Mouse (Mus musculus) forebrain, embryonic 14.5 days (tissue): ENCODE measurements around the gene Shroom1. TPM values are rescaled to one million over a fixed set of nuclear protein-coding genes. Genes with fewer than 3 reads are reported as not detected.

Source experiments
- ATAC-seq: fragments of 200-750 bp; cut with Nextera tagmentation; 2 replicates; pipeline ENCODE4 v1.8.0; 2017; ENCODE audit warnings: mild to moderate bottlenecking, moderate library complexity
- DNase-seq: peaks from one replicate; pipeline ENCODE4 v3.0.0-alpha.2; 2015; ENCODE audit warnings: low spot score
- H3K27ac ChIP-seq: fragments of 300-500 bp; sonication (generic); 2 replicates; pipeline ENCODE4 v1.5.1; 2014; ENCODE audit warnings: low read depth, mild to moderate bottlenecking, control low read depth, low read length, moderate library complexity
- H3K27me3 ChIP-seq: fragments of 300-500 bp; sonication (generic); replicated peaks from 2 replicates; pipeline ENCODE4 v1.6.1; 2014; ENCODE audit warnings: low read length, control low read depth, mixed read lengths; ENCODE audit not compliant: control insufficient read depth, insufficient read depth
- H3K36me3 ChIP-seq: fragments of 300-500 bp; sonication (generic); 2 replicates; pipeline ENCODE4 v1.6.1; 2014; ENCODE audit warnings: low read length, control low read depth; ENCODE audit not compliant: control insufficient read depth, insufficient read depth
- H3K4me1 ChIP-seq: fragments of 300-500 bp; sonication (generic); 2 replicates; pipeline ENCODE4 v1.6.1; 2014; ENCODE audit warnings: antibody characterized with exemption, low read length, control low read depth; ENCODE audit not compliant: control insufficient read depth, insufficient read depth
- H3K4me2 ChIP-seq: fragments of 300-500 bp; sonication (generic); 2 replicates; pipeline ENCODE4 v1.6.1; 2014; ENCODE audit warnings: mild to moderate bottlenecking, control low read depth, low read length
- H3K4me3 ChIP-seq: fragments of 300-500 bp; sonication (generic); 2 replicates; pipeline ENCODE4 v1.5.1; 2014; ENCODE audit warnings: low read depth, low read length, control low read depth
- H3K9ac ChIP-seq: fragments of 300-500 bp; sonication (generic); 2 replicates; pipeline ENCODE4 v1.6.1; 2014; ENCODE audit warnings: mild to moderate bottlenecking, low read length, control low read depth, moderate library complexity
- H3K9me3 ChIP-seq: fragments of 300-500 bp; sonication (generic); replicated peaks from 2 replicates; pipeline ENCODE4 v1.6.1; 2016; ENCODE audit warnings: low read length, control low read depth, mixed read lengths; ENCODE audit not compliant: control insufficient read depth
- WGBS: fragments of 180-500 bp; shearing (Covaris S2); extraction: QIAGEN DNeasy Blood & Tissue Kit; methylation state at CpG from one replicate; pipeline ENCODE4 v1.1.7; 2014; 5-methylcytosine and 5-hydroxymethylcytosine counted together
- polyA plus RNA-seq: library from polyadenylated mRNA; unstranded; fragments of >200 nt; fragmentation: Nextera tagmentation; extraction: Ambion mirVana; gene quantifications from 2 replicates; pipeline ENCODE4 v1.2.1, GENCODE M21; 2014

The Shroom1 gene
- polyA plus RNA-seq, 1 experiment from 2014 or later, result 1.5 TPM

DNA sequence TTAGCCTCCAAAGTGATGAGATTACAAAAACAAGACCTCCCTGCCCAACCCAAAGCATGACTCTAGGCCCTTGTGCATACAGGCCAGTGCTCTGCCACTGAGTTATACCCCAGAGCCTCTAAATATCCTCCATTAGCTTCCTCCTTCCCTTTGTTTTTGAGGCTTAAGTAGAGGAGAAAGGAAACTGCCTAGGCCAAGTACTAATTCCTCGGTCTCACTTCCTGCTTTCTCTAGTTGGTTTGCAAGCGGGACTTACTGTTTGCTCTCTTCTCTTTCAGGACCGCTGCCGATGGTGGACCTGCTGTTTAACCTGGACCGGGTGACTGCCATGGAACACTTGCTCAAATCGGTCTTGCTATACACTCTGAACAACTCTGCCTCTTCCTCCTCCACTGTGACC, 20.7 kb upstream of the Shroom1 start:
- no peaks in the 10 kb centered on the region for H3K27me3 ChIP-seq
- H3K4me1 ChIP-seq, result peaks cover 2% of the 10 kb centered on the region; the same call in 1 of the 2 replicates
- H3K36me3 ChIP-seq, result no peaks in the 10 kb centered on the region
- no peaks in the 10 kb centered on the region for H3K9me3 ChIP-seq
- 91% methylated on average over 6 of the region's 6 CpGs for WGBS
- ATAC-seq (no peak), DNase-seq (no peak)
- no peak overlapping the region for H3K4me2 ChIP-seq
- no peak overlapping the region for H3K27ac ChIP-seq
- H3K9ac ChIP-seq, result no peak overlapping the region
- no peak overlapping the region for H3K4me3 ChIP-seq

- Histone ChIP-seq H3K36me3 (no peaks in the 10 kb centered on the region), H3K9ac (no peak overlapping the region), H3K4me1 (no peaks in the 10 kb centered on the region), H3K4me3 (no peak overlapping the region), H3K4me2 (no peak overlapping the region), H3K27me3 (no peaks in the 10 kb centered on the region), H3K9me3 (no peaks in the 10 kb centered on the region), H3K27ac (no peak overlapping the region)
- WGBS, result 60% methylated on average over 12 of the region's 12 CpGs
- DNase-seq (no peak), ATAC-seq (no peak)
Measured at GRCm38 (mm10) chr11:53441921-53442320, 15.1 kb upstream of the Shroom1 start.

GRCm38 (mm10) chr11:53443861-53444260, 13.1 kb upstream of the Shroom1 start:
- ATAC-seq (no peak), DNase-seq (no peak)
- no peak overlapping the region for H3K27ac ChIP-seq
- WGBS, result 48% methylated on average over 6 of the region's 6 CpGs
- H3K9me3 ChIP-seq, result no peaks in the 10 kb centered on the region
- no peaks in the 10 kb centered on the region for H3K36me3 ChIP-seq
- H3K4me1 ChIP-seq, result no peaks in the 10 kb centered on the region
- H3K4me2 ChIP-seq, result no peak overlapping the region
- H3K9ac ChIP-seq, result no peak overlapping the region
- H3K27me3 ChIP-seq, result no peaks in the 10 kb centered on the region
- H3K4me3 ChIP-seq, result no peak overlapping the region

GRCm38 (mm10) chr11:53445562-53445961, 11.4 kb upstream of the Shroom1 start:
- WGBS, result 61% methylated on average over 13 of the region's 13 CpGs
- H3K27ac ChIP-seq, result no peak overlapping the region
- no peak for ATAC-seq

DNA sequence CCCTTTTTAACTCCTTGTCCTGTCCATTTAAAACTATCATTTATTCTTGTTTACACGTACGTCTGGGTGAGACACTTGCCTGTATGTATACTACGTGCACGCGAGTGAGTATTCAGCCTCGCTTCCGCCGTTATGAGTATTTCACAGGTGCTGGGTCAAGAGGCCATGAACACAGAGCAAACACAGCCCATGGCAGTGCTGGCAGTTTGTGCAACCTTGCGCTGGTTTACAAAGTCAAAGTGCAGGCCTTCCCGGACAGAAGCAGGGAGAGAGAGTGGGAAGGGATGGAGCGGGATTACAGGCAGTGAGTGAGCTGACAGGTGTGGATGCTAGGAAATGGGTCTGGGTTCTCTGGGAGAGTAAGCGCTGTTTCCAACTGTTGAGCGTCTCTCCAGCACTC, 10.8 kb upstream of the Shroom1 start:
- H3K36me3 ChIP-seq, result no peaks in the 10 kb centered on the region
- no peaks in the 10 kb centered on the region for H3K27me3 ChIP-seq
- H3K9ac ChIP-seq, result no peak overlapping the region
- WGBS, result 91% methylated on average over 13 of the region's 13 CpGs
- no peaks in the 10 kb centered on the region for H3K4me1 ChIP-seq
- H3K9me3 ChIP-seq, result no peaks in the 10 kb centered on the region
- no peak for ATAC-seq
- no peak overlapping the region for H3K27ac ChIP-seq
- no peak overlapping the region for H3K4me3 ChIP-seq
- H3K4me2 ChIP-seq, result no peak overlapping the region
- no peak for DNase-seq

More at GRCm38 (mm10) chr11:53445562-53445961, 11.4 kb upstream of the Shroom1 start:
- no peaks in the 10 kb centered on the region for H3K27me3 ChIP-seq
- no peaks in the 10 kb centered on the region for H3K36me3 ChIP-seq
- no peaks in the 10 kb centered on the region for H3K9me3 ChIP-seq
- no peak overlapping the region for H3K9ac ChIP-seq
- H3K4me1 ChIP-seq, result no peaks in the 10 kb centered on the region
- no peak overlapping the region for H3K4me3 ChIP-seq
- no peak for DNase-seq
- H3K4me2 ChIP-seq, result no peak overlapping the region

- Histone ChIP-seq H3K4me1 (no peaks in the 10 kb centered on the region), H3K9me3 (no peaks in the 10 kb centered on the region), H3K36me3 (no peaks in the 10 kb centered on the region), H3K9ac (no peak overlapping the region), H3K27ac (no peak overlapping the region), H3K4me3 (no peak overlapping the region), H3K4me2 (no peak overlapping the region), H3K27me3 (no peaks in the 10 kb centered on the region)
- no peak for DNase-seq
- ATAC-seq, result no peak
- 85% methylated on average over 8 of the region's 8 CpGs for WGBS
Measured at GRCm38 (mm10) chr11:53447996-53448395, 9.0 kb upstream of the Shroom1 start.

DNA sequence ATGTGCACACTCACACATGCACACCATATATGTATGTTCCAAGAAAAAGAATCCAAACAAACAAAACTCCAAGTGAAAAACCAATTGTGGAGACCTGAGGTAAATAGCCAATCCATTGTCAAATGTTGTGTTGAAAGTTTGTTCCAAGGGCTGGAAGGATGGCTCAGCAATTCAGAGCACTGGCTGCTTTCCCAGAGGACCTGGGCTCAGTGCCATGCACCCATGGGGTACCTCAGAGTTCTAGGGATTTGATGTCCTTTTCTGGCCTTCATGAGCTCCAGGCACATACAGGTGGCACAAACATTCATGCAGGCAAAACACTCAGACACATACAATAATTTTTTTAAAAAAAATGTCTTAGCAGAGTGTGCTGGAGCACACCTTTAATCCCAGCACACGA, 8.5 kb upstream of the Shroom1 start:
- H3K9me3 ChIP-seq, result no peaks in the 10 kb centered on the region
- ATAC-seq, result no peak
- no peak overlapping the region for H3K9ac ChIP-seq
- H3K27ac ChIP-seq, result no peak overlapping the region
- no peaks in the 10 kb centered on the region for H3K4me1 ChIP-seq
- no peak for DNase-seq
- no peaks in the 10 kb centered on the region for H3K36me3 ChIP-seq
- H3K27me3 ChIP-seq, result no peaks in the 10 kb centered on the region
- H3K4me2 ChIP-seq, result no peak overlapping the region
- H3K4me3 ChIP-seq, result no peak overlapping the region
- 83% methylated on average over 1 of the region's 1 CpGs for WGBS

DNA sequence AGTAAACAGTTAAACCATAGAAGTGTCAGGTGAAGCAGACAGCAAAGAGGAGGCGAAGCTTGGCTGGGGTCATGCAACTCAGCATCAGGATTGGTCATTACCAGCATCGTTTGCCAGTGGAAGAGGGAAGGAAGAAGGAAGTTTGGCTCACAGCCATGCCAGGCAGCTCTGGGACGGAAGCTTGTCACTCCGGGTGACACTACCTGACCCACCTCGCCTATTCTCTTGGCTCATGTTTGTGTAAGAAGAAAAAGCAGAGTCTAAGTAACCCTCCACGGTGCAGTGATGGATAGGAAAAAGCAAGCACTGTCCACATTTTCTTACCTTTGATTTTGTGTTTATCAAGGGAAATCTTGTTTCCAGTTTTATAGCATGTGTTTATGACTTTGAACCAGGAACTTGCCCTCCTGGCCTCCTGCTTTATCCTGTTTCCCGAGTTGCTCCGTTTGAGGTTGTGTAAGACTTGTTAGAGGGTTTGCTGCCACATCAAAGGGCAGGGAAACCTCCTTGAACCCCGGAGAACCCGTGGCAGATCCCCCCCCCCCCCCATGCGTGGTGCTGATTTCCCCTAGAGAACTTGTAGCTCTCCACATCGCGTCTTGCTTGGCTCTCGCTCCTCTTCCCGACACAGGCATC, 6.8 kb upstream of the Shroom1 start:
- Histone ChIP-seq H3K4me2 (no peak overlapping the region), H3K4me3 (no peak overlapping the region), H3K27ac (no peak overlapping the region), H3K9me3 (no peaks in the 10 kb centered on the region), H3K9ac (no peak overlapping the region), H3K27me3 (no peaks in the 10 kb centered on the region), H3K36me3 (no peaks in the 10 kb centered on the region), H3K4me1 (no peaks in the 10 kb centered on the region)
- no peak for ATAC-seq
- WGBS, result 67% methylated on average over 15 of the region's 15 CpGs
- DNase-seq, result no peak

GRCm38 (mm10) chr11:53451361-53451760, 5.6 kb upstream of the Shroom1 start:
- Histone ChIP-seq H3K4me1 (no peaks in the 10 kb centered on the region), H3K36me3 (no peaks in the 10 kb centered on the region), H3K27ac (no peak overlapping the region), H3K27me3 (peaks cover 2% of the 10 kb centered on the region; the same call in 1 of the 2 replicates), H3K4me3 (no peak overlapping the region), H3K4me2 (no peak overlapping the region), H3K9me3 (no peaks in the 10 kb centered on the region), H3K9ac (no peak overlapping the region)
- DNase-seq (no peak), ATAC-seq (no peak)
- 88% methylated on average over 2 of the region's 2 CpGs for WGBS
